ENCODE assay signal across 31 mouse cellular contexts in genomic region chr2:9997535-9997934, GRCm38 (mm10). TPM values are rescaled to one million over a fixed set of nuclear protein-coding genes. Genes with fewer than 3 reads are reported as not detected.
DNase-seq lines count a peak whose midpoint lies in the region; TF ChIP-seq lines count a peak whose summit lies in the region.
"Had no signal": no experiment of that assay in that cellular context is flagged by ENCODE, and none has a peak within 500 bp of the region (broad histone marks: within the 10 kb centered on the region; RNA-seq: fewer than 3 reads in every experiment).

No protein-coding gene starts in this region.

- H3K27me3 ChIP-seq in thymus, adult 2 months (ENCODE audit: control insufficient read depth, insufficient read depth, low read length), result no peaks in the 10 kb centered on the region
- H3K27me3 ChIP-seq: embryonic facial prominence, embryonic 13.5 days; forebrain, embryonic 15.5 days; liver, embryonic 12.5 days; neural tube, embryonic 15.5 days had no signal

- TF ChIP-seq CTCF in thymus, adult 2 months (IDR thresholded peaks at IDR 0.05; ENCODE audit: borderline replicate concordance, control insufficient read depth, extremely low read depth, insufficient read depth, low read length, poor library complexity), result no peak

- H3K4me3 ChIP-seq in thymus, adult 2 months (ENCODE audit: control insufficient read depth, insufficient read depth, low read length), result no peak overlapping the region
- H3K4me3 ChIP-seq: embryonic facial prominence, embryonic 13.5 days; forebrain, embryonic 10.5 days; forebrain, embryonic 15.5 days; gastrocnemius, adult 2 months; kidney, embryonic 15.5 days; left cerebral cortex, adult 2 months; liver, embryonic 12.5 days; neural tube, embryonic 15.5 days had no signal

- WGBS in thymus, adult 2 months, result 42% methylated on average over 7 of the region's 7 CpGs

- H3K4me1 ChIP-seq in thymus, adult 2 months (replicated peaks; ENCODE audit: control insufficient read depth, insufficient read depth, low read length), result peaks cover 2% of the 10 kb centered on the region
- H3K4me1 ChIP-seq: forebrain, embryonic 10.5 days; forebrain, embryonic 15.5 days; liver, embryonic 12.5 days; neural tube, embryonic 15.5 days had no signal

- peak; percentile 25 for DNase-seq in thymus, adult 2 months
- no peak for DNase-seq in thymus, postnatal 4 days
- peak; percentile 21 to 24 for DNase-seq in CD8-positive naive resting alpha-beta T cell, adult 2 months (ENCODE audit: low read depth in 2 of 2, low spot score in 2 of 2)
- DNase-seq in naive thymus-derived CD4-positive, alpha-beta T cell, adult 2 months (ENCODE audit: low read depth), result peak; percentile 70
- DNase-seq in thymus, postnatal 25 days, result peak; percentile 38
- DNase-seq in urinary bladder, postnatal 10 days (ENCODE audit: low spot score), result no peak
- no peak for DNase-seq in left cerebral cortex, postnatal 36 days (ENCODE audit: low spot score in 2 of 2)
- no peak for DNase-seq in left cerebral cortex, adult 8-10 months (ENCODE audit: low spot score in 2 of 2)
- DNase-seq: adrenal gland, adult 8-10 months; cerebellum, adult 8-10 months; cerebellum, postnatal 36 days; gastrocnemius, adult 2 months; gastrocnemius, postnatal 36 days; heart, adult 18-20 months; heart, postnatal 4 days; kidney, adult 18-20 months; kidney, postnatal 25 days; left cerebral cortex, postnatal 4 days; liver, postnatal 0 days; midbrain, embryonic 14.5 days; right cerebral cortex, postnatal 25 days had no signal

- no peak for TF ChIP-seq POLR2A in thymus, adult 2 months (IDR thresholded peaks at IDR 0.05; ENCODE audit: control insufficient read depth, extremely low read depth, insufficient read depth, low read length, poor library complexity)

- H3K36me3 ChIP-seq in thymus, adult 2 months (ENCODE audit: control insufficient read depth, insufficient read depth, low read length), result no peaks in the 10 kb centered on the region
- H3K36me3 ChIP-seq: embryonic facial prominence, embryonic 13.5 days; forebrain, embryonic 10.5 days; forebrain, embryonic 15.5 days; kidney, embryonic 15.5 days; liver, embryonic 12.5 days; neural tube, embryonic 15.5 days had no signal

- H3K27ac ChIP-seq in thymus, adult 2 months (ENCODE audit: control insufficient read depth, insufficient read depth, low read length), result no peak overlapping the region
- H3K27ac ChIP-seq: embryonic facial prominence, embryonic 13.5 days; forebrain, embryonic 10.5 days; forebrain, embryonic 15.5 days; gastrocnemius, adult 2 months; hindbrain, embryonic 14.5 days; kidney, embryonic 15.5 days; left cerebral cortex, adult 2 months; liver, embryonic 12.5 days; macrophage; neural tube, embryonic 15.5 days; stomach, postnatal 0 days had no signal

- intact Hi-C loops in left cerebral cortex, postnatal 36 days (cut with DNase I), result no loop called here

RNA-seq across cellular contexts. Expression of gene Taf3, which starts 50.9 kb away (rescaled TPM):
- polyA plus RNA-seq in thymus, adult 2 months (2012; rRNA removed), result 10.0 and 13.5 TPM in 2 replicates
- total RNA-seq in left cerebral cortex, postnatal 36 days (2021), result 10 to 100 TPM; 13.0 to 17.4 TPM
- total RNA-seq in left cerebral cortex, adult 8-10 months (2022), result 10 to 100 TPM; 12.8 to 14.9 (median 13.8) TPM

Comparison
In these comparisons a context has a peak if more than half of its experiments do, and no peak if none do; other contexts are left out.
1. DNase-seq: peak in thymus, adult 2 months (single experiment), CD8-positive naive resting alpha-beta T cell, adult 2 months (2 of 2), naive thymus-derived CD4-positive, alpha-beta T cell, adult 2 months (single experiment) and thymus, postnatal 25 days (single experiment); none in thymus, postnatal 4 days (single experiment), urinary bladder, postnatal 10 days (single experiment), left cerebral cortex, postnatal 36 days (0 of 2) and left cerebral cortex, adult 8-10 months (0 of 2).